Mouse (Mus musculus) bone marrow, adult 2 months (tissue): ENCODE measurements at regions not wholly inside any gene's neighbourhood (a gene's known extent, or its start where the extent isn't known, plus 50 kb on each side); places are given as distances from the start of the nearest gene placed in this dataset.

Source experiments
- CTCF ChIP-seq: fragments of 200-500 bp; IDR thresholded peaks from 2 replicates; pipeline ENCODE4 v1.5.1; 2011; ENCODE audit warnings: low read length, control low read depth; ENCODE audit not compliant: control insufficient read depth, insufficient read depth
- POLR2A ChIP-seq: fragments of 200-500 bp; IDR thresholded peaks from 2 replicates; pipeline ENCODE4 v1.6.1; 2011; ENCODE audit warnings: low read depth, mild to moderate bottlenecking, control low read depth, low read length, borderline replicate concordance; ENCODE audit not compliant: control insufficient read depth

DNA sequence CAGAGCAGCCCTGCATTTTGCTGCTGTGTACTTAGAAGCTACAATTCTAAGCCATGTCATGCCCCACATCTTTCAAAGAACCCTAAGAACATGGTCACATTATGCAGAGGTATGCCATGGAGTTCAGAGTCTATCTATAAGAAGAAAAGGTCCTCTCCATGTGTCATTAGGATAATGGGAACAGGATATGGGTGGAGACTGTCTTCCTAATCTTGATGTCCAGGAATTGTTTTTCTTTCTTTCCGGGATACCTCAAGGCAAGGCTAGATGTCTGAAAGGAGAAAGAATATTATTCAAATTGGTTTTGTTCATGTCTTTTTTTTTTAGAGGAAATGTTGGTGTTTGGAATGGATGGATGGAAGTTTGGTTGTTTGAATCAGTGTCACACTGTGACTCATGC, 477.3 kb upstream of the Gm26657 start:
- no peak for TF ChIP-seq CTCF
- no peak for TF ChIP-seq POLR2A
